Mouse (Mus musculus): ENCODE results near the gene Slitrk2. TPM values are rescaled to one million over a fixed set of nuclear protein-coding genes. Genes with fewer than 3 reads are reported as not detected.

Slitrk2 gene
- total RNA-seq (2021) (under 1 TPM; 0.13 to 0.27 TPM), polyA plus RNA-seq (2012; rRNA removed) (0.02 and 0.29 TPM in 2 replicates)
- long read RNA-seq: 0 reads

- H3K4me1 ChIP-seq (ENCODE audit: control insufficient read depth, insufficient read depth, low read length): no peaks in the 10 kb centered on the region
- intact Hi-C loops (cut with DNase I): no loop called here
- no peaks in the 10 kb centered on the region for H3K36me3 ChIP-seq (ENCODE audit: control insufficient read depth, insufficient read depth, low read length)
- 18% methylated on average over 25 of the region's 25 CpGs for WGBS
- H3K27ac ChIP-seq: no peak within 1 kb of the TSS
- no peak for DNase-seq
- no peak within 1 kb of the TSS for H3K9ac ChIP-seq (ENCODE audit: low read depth, low read length)
- no peak within 1 kb of the TSS for H3K4me3 ChIP-seq
- no peak for TF ChIP-seq CTCF (IDR thresholded peaks at IDR 0.05)
- no peak for TF ChIP-seq POLR2A (IDR thresholded peaks at IDR 0.05; ENCODE audit: insufficient read depth, low read depth, low read length)
- TF ChIP-seq EP300 (IDR thresholded peaks at IDR 0.05; ENCODE audit: insufficient read depth, low read depth, low read length): no peak
- no peaks in the 10 kb centered on the region for H3K27me3 ChIP-seq (ENCODE audit: control insufficient read depth, insufficient read depth, low read length)
- H3K79me2 ChIP-seq (replicated peaks; ENCODE audit: control insufficient read depth, insufficient read depth, low read length): no peaks in the 10 kb centered on the region
Measured at GRCm38 (mm10) chrX:66648911-66649620, at the start of gene Slitrk2. Gene Slitrk2, plus strand, starts transcription at chrX:66649318.

GRCm38 (mm10) chrX:66605490-66605889 is 43.6 kb upstream of the Slitrk2 start:
- Histone ChIP-seq H3K27me3 (ENCODE audit: control insufficient read depth, insufficient read depth, low read length) (no peaks in the 10 kb centered on the region), H3K27ac (no peak overlapping the region), H3K9ac (ENCODE audit: low read depth, low read length) (no peak overlapping the region), H3K36me3 (ENCODE audit: control insufficient read depth, insufficient read depth, low read length) (no peaks in the 10 kb centered on the region), H3K79me2 (replicated peaks; ENCODE audit: control insufficient read depth, insufficient read depth, low read length) (no peaks in the 10 kb centered on the region), H3K4me1 (ENCODE audit: control insufficient read depth, insufficient read depth, low read length) (no peaks in the 10 kb centered on the region), H3K4me3 (no peak overlapping the region)
- intact Hi-C loops (cut with DNase I): no loop called here
- DNase-seq: no peak
- no peak for TF ChIP-seq EP300 (IDR thresholded peaks at IDR 0.05; ENCODE audit: insufficient read depth, low read depth, low read length)
- no peak for TF ChIP-seq CTCF (IDR thresholded peaks at IDR 0.05)
- TF ChIP-seq POLR2A (IDR thresholded peaks at IDR 0.05; ENCODE audit: insufficient read depth, low read depth, low read length): no peak
- 59% methylated on average over 3 of the region's 3 CpGs for WGBS

GRCm38 (mm10) chrX:66652455-66653144 is 3.5 kb downstream of the Slitrk2 start:
- 12% methylated on average over 21 of the region's 21 CpGs for WGBS
- H3K9ac ChIP-seq (ENCODE audit: low read depth, low read length): no peak overlapping the region
- intact Hi-C loops (cut with DNase I): no loop called here

GRCm38 (mm10) chrX:66657365-66657764 is 8.2 kb downstream of the Slitrk2 start:
- Histone ChIP-seq H3K79me2 (replicated peaks; ENCODE audit: control insufficient read depth, insufficient read depth, low read length) (no peaks in the 10 kb centered on the region), H3K4me3 (no peak overlapping the region), H3K27me3 (ENCODE audit: control insufficient read depth, insufficient read depth, low read length) (no peaks in the 10 kb centered on the region), H3K27ac (no peak overlapping the region), H3K36me3 (ENCODE audit: control insufficient read depth, insufficient read depth, low read length) (no peaks in the 10 kb centered on the region), H3K9ac (ENCODE audit: low read depth, low read length) (no peak overlapping the region), H3K4me1 (ENCODE audit: control insufficient read depth, insufficient read depth, low read length) (no peaks in the 10 kb centered on the region)
- DNase-seq: no peak
- intact Hi-C loops (cut with DNase I): no loop called here
- TF ChIP-seq CTCF (IDR thresholded peaks at IDR 0.05): peak; percentile 31
- TF ChIP-seq POLR2A (IDR thresholded peaks at IDR 0.05; ENCODE audit: insufficient read depth, low read depth, low read length): no peak
- 29% methylated on average over 2 of the region's 2 CpGs for WGBS

More at GRCm38 (mm10) chrX:66652455-66653144, 3.5 kb downstream of the Slitrk2 start:
- Histone ChIP-seq H3K36me3 (ENCODE audit: control insufficient read depth, insufficient read depth, low read length) (no peaks in the 10 kb centered on the region), H3K27me3 (ENCODE audit: control insufficient read depth, insufficient read depth, low read length) (no peaks in the 10 kb centered on the region), H3K27ac (no peak overlapping the region), H3K4me1 (ENCODE audit: control insufficient read depth, insufficient read depth, low read length) (no peaks in the 10 kb centered on the region), H3K4me3 (peak overlapping the region; percentile 33; the same call in 1 of the 2 replicates), H3K79me2 (replicated peaks; ENCODE audit: control insufficient read depth, insufficient read depth, low read length) (no peaks in the 10 kb centered on the region)
- TF ChIP-seq CTCF (IDR thresholded peaks at IDR 0.05): no peak
- no peak for TF ChIP-seq POLR2A (IDR thresholded peaks at IDR 0.05; ENCODE audit: insufficient read depth, low read depth, low read length)
- no peak for TF ChIP-seq EP300 (IDR thresholded peaks at IDR 0.05; ENCODE audit: insufficient read depth, low read depth, low read length)
- peak; percentile 27 to 36 for DNase-seq

GRCm38 (mm10) chrX:66676959-66677358 is 27.8 kb downstream of the Slitrk2 start:
- H3K27ac ChIP-seq: no peak overlapping the region
- no peaks in the 10 kb centered on the region for H3K27me3 ChIP-seq (ENCODE audit: control insufficient read depth, insufficient read depth, low read length)
- intact Hi-C loops (cut with DNase I): no loop called here
- no peak overlapping the region for H3K9ac ChIP-seq (ENCODE audit: low read depth, low read length)
- WGBS: 81% methylated on average over 4 of the region's 4 CpGs
- TF ChIP-seq CTCF (IDR thresholded peaks at IDR 0.05) (no peak), POLR2A (IDR thresholded peaks at IDR 0.05; ENCODE audit: insufficient read depth, low read depth, low read length) (no peak), EP300 (IDR thresholded peaks at IDR 0.05; ENCODE audit: insufficient read depth, low read depth, low read length) (no peak)
- H3K36me3 ChIP-seq (ENCODE audit: control insufficient read depth, insufficient read depth, low read length): no peaks in the 10 kb centered on the region
- H3K4me1 ChIP-seq (ENCODE audit: control insufficient read depth, insufficient read depth, low read length): no peaks in the 10 kb centered on the region
- DNase-seq: no peak
- H3K79me2 ChIP-seq (replicated peaks; ENCODE audit: control insufficient read depth, insufficient read depth, low read length): no peaks in the 10 kb centered on the region
- no peak overlapping the region for H3K4me3 ChIP-seq

- Histone ChIP-seq H3K27me3 (ENCODE audit: control insufficient read depth, insufficient read depth, low read length) (no peaks in the 10 kb centered on the region), H3K4me3 (no peak overlapping the region), H3K36me3 (ENCODE audit: control insufficient read depth, insufficient read depth, low read length) (no peaks in the 10 kb centered on the region), H3K9ac (ENCODE audit: low read depth, low read length) (no peak overlapping the region), H3K27ac (no peak overlapping the region), H3K4me1 (ENCODE audit: control insufficient read depth, insufficient read depth, low read length) (no peaks in the 10 kb centered on the region), H3K79me2 (replicated peaks; ENCODE audit: control insufficient read depth, insufficient read depth, low read length) (no peaks in the 10 kb centered on the region)
- WGBS: 43% methylated on average over 7 of the region's 7 CpGs
- DNase-seq: no peak
- intact Hi-C loops (cut with DNase I): no loop called here
- TF ChIP-seq CTCF (IDR thresholded peaks at IDR 0.05): no peak
- no peak for TF ChIP-seq EP300 (IDR thresholded peaks at IDR 0.05; ENCODE audit: insufficient read depth, low read depth, low read length)
- no peak for TF ChIP-seq POLR2A (IDR thresholded peaks at IDR 0.05; ENCODE audit: insufficient read depth, low read depth, low read length)
Measured at GRCm38 (mm10) chrX:66678646-66679045, 29.5 kb downstream of the Slitrk2 start.
